Mouse (Mus musculus) ovary, postnatal 14 days (tissue): ENCODE measurements at regions not wholly inside any gene's neighbourhood (a gene's known extent, or its start where the extent isn't known, plus 50 kb on each side); places are given as distances from the start of the nearest gene placed in this dataset.

Experiments
- DNase-seq: peaks from one replicate; pipeline ENCODE4 v3.0.0; 2022; ENCODE audit warnings: low spot score

DNA sequence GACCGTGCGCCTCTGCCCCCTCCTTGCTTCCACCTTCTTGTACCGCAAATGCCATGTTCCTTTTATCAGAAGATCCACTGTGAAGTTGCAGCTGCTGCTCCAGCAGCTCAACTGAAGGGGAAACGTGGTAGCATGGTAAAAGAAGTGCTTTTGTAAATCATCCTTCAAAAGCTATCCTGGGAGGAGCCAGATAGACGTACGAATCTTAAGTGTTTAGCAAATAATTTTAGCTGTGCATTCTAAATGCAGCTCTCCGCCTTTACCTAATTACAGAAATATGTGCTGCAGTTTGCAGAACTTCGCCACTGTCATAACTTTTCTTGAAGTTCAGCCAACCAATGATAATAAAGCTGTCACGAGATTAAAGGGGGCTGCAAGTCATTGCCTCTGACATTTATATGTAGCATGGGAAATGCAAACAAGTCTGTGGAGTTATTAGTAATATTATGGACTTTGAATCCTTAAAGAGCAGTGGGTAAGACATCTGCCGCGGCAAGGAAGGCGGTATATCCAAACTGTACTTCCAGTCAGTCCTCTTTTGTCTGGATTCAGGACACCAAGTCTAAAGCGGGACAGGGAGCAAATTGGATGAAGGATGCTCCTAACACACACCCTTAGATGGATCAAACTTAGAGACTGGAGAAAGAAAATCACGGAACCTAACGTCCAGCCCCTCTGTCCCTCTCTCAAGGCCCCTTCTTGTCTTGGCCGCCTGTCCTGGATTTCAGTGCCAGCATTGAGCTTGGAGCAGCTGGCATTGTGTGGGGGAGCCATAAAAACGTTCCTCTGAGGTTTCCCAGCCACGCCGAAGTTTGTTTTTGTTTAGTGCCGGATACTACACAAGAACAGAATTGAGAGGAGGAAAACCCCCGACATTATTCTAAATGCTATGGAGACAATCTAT lies 320.7 kb downstream of the Epha7 start:
- DNase-seq: no peak

DNA sequence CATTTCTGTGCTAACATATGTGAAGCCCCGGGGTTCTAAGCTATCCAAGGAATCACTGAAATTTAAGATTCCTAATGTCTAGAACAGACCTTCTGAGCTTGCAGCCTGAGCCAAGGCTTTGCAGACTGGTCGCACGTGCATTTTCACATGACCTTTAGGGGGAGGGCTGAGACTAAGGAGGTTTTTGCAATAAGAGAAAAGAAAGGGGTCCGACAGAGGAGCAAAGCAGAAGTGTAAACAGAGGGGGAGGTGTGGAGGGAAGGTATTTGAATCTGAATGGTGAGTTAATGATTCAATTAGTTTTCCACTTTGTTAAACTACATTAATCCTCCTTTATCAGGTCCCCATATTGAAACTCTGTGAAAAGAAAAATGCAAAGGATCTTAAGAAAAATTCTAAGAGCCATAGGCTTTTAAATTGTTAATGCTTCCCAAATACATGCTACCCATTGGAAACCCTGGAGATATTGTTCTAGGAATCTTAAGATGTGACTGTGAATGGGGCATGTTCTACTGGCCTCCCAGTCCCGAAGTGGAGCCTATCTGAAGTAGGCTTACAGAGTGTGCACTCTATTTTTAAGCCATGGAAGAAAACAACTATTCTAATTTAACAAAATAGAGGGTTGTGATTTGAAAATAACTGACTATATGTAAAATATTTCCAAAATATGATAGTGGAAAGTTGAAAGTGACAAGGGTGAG lies 322.9 kb downstream of the Epha7 start:
- no peak for DNase-seq

DNA sequence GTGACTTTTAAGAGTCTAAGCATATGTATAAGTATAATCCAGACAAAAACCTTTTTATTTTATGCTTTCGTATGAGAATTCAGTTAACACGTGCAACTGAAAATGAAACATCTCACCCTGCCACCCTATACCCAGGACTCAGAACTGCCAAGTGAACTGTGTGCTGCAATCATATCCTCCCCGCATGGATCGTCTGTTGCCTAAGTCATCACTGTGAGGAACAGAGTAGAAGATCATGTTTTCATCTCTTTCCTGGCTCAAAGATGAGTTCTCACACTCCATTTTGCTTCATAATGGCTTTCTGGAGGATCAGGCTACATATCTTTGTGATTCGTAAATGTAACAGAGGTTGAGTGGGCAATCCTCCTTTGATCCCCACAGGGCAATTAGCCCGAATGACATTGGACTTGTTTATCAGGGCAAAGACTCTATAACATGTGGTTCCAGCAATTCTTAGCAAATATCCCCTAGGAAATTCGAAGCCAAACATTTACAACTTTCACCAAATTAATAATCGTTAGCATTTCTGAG lies 325.9 kb downstream of the Epha7 start:
- no peak for DNase-seq

DNA sequence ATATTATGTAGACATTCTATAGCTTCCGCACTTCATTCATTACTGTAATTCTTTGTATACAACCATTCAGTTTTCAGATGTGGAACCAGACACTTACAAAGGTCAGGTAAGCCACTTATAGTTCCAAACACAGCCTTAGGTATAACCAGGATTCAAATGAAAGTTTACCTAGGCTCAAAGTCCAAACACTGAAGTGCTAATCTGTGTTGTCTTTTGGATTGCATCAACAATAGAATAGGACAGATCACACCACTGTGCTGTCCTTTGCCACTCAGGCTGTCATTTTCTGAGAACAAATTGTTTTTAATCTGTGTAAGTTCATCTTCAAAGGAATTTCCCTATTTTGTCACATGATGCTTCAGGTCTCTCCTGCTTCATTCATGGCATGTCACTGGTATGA lies 330.5 kb downstream of the Epha7 start:
- DNase-seq: no peak

DNA sequence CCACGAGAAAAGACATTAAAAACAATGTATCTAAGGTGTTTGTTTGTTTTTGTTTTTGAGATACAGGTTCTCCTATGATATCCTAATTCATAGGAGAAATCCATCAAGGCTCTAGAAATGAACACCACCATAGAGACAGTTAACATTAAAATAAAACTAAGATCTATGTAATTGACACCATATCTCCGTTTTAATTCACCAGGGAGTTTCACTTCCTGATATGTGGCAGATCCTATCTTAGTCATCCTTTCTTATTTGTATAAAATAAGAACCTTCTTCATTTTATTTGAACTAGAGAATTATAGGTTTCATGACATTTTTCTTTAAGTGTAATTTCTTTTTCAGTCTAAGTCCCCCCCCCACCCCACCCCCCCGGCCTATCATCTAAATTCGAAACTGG lies 332.3 kb downstream of the Epha7 start:
- no peak for DNase-seq

DNA sequence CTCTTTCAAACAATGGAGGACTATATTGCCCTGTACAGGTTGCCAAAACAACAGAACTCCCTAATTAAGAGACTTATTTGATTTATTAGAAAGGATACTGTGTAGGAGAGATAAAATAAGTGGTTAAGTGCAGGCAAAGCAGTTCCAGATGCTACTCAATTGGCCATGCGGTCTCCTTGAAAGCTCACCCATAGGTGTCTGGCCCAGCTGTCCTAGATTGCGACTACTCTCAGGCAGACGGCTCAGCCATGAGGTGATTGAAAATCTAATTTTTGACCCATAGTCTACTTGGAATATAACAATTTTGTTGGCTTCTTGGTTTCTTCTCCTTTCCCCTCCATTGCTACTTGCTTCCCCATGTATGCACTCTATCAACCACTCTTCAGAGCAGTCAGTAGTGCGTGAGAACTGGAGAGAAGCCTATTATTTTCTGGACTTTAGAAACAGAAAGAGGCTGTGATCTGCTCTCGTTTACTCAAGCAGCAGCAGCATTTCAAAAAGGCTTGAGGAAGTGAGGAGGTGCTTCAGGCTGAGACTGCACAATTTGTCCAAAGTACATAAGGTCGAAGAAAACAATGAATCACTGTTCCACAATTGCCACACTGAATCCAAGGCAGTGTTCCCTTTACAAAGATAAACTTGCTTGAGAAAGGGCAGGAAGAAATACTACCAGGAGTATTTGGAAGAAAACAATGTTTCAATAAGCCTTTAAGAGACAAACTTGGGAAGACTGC lies 339.4 kb downstream of the Epha7 start:
- no peak for DNase-seq

DNA sequence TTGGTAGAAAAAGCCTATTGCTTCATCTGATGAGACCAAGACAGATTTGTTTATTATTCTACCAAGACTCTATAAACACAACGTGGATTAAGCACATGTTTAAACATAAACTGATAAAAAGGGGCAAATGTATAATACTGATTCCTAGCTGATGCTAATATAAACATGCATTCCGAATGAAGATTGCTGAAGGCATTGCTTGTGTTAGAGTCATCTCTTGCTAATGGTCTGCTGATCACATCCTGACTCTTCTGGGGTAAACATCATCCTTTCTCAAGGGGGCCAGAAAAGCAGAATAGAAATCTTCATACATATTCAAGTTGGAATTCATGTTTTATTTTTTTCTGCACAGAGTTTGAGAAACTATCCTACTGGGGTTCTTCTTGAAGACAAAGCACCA lies 369.6 kb downstream of the Epha7 start:
- DNase-seq: no peak

DNA sequence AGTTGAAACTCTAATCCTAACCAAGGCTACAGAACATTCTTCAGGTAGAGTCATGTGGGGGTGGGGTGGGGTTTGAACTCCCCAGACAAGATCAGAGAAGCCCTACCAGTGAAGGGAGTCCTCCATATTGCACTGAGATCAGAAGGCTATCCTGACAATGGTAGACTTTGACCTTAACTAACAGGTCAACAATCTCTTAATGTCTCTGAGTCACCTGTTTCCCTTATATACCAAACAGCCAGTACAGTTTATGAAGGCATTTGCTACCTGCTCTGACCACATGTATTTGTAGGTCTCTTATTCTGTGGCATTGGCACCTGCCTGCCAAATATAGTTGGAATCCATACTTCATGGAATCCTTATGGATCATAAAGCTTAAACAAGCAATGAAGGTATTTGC lies 370.5 kb downstream of the Epha7 start:
- no peak for DNase-seq

DNA sequence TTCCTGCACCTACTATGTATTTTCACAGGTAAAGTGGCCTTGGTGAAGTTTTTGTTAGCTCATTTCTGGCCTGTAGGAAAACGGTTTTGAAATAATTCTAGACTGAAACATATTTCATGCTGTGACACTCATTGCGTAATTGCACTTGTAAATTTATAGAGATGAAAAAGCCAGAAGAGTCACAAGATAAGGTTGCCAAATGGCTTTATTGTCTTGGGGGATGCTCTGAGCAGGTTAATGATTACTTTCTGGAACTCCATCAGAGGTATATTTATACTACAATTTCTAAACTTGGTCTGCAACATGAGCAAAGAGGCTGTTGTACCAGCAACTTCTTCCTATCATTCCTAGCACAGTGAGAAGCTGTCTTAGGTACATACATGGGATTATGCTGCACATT lies 370.9 kb downstream of the Epha7 start:
- no peak for DNase-seq

DNA sequence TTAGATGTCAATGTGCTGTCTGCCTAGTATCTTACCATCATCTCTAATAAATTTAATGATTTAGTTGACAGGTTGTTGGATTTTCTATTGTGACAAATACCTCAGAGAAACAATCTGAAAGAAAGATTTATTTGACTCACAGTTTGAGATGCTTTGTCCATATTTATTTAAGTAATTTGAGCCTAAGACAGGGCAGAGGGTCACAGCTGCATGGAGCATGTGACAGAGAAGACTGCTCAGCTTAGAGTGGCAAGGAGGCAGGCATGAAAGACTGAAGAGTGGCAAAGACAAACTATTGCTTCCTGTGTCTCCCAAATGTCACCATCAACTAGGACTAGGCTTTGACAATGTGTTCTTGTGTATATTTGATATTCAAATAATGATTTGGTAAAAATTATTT lies 388.0 kb downstream of the Epha7 start:
- DNase-seq: no peak
